Mouse (Mus musculus): ENCODE data around the gene Map7. TPM values are rescaled to one million over a fixed set of nuclear protein-coding genes. Genes with fewer than 3 reads are reported as not detected.

Map7 gene
- polyA plus RNA-seq, 1 experiment from 2014 or later: 6.4 TPM

DNA sequence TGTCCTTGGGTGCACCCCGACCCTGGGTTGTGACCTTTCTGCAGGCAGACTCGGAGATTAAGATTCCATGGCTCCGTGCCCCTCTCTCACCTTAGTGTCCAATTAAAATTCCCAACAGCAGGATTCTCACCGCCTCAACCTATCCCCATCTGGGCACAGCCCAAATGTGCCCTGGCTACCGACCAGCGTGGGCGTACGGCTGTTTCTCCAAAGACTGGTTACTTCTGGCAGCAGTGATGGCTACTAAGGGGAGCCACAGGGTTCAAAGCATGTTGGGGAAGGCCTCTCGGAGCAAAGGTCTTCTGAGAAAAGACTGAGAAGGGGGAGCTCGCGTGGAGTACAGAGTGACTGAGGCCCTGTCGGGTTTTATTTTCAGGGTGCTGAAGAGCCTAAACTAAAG, 23.7 kb upstream of the Map7 start:
- Histone ChIP-seq H3K9ac (no peak overlapping the region), H3K27me3 (no peaks in the 10 kb centered on the region), H3K4me3 (no peak overlapping the region), H3K4me2 (no peak overlapping the region), H3K27ac (no peak overlapping the region), H3K4me1 (replicated peaks) (no peaks in the 10 kb centered on the region), H3K9me3 (replicated peaks) (no peaks in the 10 kb centered on the region), H3K36me3 (peaks cover 11% of the 10 kb centered on the region; the same call in 1 of the 2 replicates)
- ATAC-seq (replicated peaks; ENCODE audit: insufficient number of reproducible peaks, insufficient read depth, low FRiP score, low read depth): no peak
- WGBS: 85% methylated on average over 12 of the region's 12 CpGs

DNA sequence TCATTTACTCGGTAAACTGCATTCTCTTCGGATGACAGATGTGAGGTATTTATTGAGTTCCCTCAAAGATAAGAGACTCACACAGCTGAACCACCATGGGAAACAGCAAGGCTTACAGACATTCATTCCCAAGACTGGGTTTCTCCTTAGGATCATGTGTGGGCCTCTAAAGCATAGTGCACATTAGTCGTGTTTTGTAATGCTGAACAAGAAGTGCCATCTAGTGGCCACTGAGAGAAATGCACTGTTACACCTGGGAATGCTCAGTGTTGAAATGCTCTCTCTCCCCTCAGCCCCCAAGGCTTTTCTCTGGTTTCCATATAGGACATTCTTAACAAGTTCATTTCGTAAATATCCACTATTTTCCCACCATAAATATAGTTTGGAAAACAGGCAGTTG, 23.0 kb upstream of the Map7 start:
- Histone ChIP-seq H3K9me3 (replicated peaks) (no peaks in the 10 kb centered on the region), H3K9ac (no peak overlapping the region), H3K4me3 (no peak overlapping the region), H3K36me3 (peaks cover 7% of the 10 kb centered on the region; the same call in 1 of the 2 replicates), H3K4me2 (no peak overlapping the region), H3K27ac (no peak overlapping the region), H3K27me3 (no peaks in the 10 kb centered on the region), H3K4me1 (replicated peaks) (no peaks in the 10 kb centered on the region)
- no peak for ATAC-seq (replicated peaks; ENCODE audit: insufficient number of reproducible peaks, insufficient read depth, low FRiP score, low read depth)
- 41% methylated on average over 4 of the region's 4 CpGs for whole genome bisulfite sequencing

DNA sequence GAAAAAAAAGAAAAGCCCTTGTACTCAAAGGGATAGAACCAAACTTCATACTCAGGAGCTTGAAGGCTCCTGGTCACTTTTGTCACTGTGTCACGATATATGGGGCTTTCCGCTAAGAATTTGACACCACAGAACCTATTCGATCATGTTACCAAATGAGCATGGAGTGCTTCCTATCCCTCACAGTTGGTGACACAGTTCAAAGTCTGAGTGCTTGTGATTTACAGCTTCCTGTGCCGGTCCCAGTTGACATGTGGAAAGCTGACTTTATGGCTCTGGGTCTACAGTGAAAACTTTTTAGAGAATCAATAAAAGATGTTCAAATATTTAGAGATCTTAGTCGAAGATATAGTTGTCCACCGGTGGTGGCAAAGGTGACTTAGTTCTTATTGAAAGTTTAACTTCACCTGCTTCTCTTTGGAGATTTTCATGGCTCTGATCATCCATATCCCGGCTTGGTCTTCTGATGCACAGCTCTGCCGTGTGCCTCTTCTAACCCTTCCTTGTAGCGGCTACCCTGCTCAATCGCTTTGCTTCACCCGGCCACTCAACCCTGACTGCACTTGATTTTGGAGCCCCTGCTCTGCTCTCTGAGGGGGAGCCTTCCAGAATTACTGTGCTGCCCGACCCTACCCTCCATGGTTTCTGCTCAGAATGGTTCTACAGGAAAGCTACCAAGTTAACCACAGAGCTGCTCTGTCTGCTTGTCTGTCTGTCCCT, 15.2 kb upstream of the Map7 start:
- Histone ChIP-seq H3K27ac (no peak overlapping the region), H3K27me3 (no peaks in the 10 kb centered on the region), H3K4me1 (replicated peaks) (peaks cover 16% of the 10 kb centered on the region), H3K9me3 (replicated peaks) (no peaks in the 10 kb centered on the region), H3K4me2 (no peak overlapping the region), H3K36me3 (no peaks in the 10 kb centered on the region), H3K9ac (no peak overlapping the region), H3K4me3 (no peak overlapping the region)
- WGBS: 82% methylated on average over 12 of the region's 12 CpGs
- ATAC-seq (replicated peaks; ENCODE audit: insufficient number of reproducible peaks, insufficient read depth, low FRiP score, low read depth): no peak

DNA sequence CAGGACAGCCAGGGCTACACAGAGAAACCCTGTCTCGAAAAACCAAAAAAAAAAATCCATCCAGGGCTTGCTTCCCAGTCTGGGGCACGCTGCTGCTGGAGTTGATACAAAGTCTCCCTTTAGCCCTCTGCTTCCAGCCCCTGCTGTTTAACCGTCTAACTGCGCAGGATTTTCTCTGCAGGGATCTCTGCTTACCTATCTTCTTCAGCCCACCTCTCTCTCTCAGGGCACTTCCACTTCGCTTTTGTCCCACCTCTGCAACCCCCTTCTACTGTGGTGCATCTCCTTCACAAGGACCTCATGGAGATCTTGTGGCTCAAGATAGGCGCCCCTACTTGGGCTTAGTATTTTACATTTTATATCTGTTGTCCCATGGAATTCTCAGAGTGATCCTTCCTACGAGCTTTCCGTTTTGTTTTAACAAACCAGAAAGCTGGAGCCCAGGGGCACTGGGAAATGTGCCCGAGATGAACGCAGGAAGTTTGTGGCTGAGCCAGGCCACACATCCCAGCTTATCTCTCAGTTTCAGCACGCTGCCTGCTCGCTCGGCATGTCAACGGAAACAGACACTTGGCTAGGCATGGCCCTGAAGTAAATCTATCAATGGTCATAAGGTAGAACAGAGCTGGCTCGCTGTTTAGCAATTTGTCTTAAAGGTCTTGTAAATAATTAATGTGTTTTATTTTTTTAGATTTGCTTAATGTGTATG, 12.8 kb upstream of the Map7 start:
- Histone ChIP-seq H3K4me3 (no peak overlapping the region), H3K9me3 (replicated peaks) (no peaks in the 10 kb centered on the region), H3K9ac (no peak overlapping the region), H3K4me1 (replicated peaks) (peaks cover 16% of the 10 kb centered on the region), H3K36me3 (no peaks in the 10 kb centered on the region; the same call in 1 of the 2 replicates), H3K4me2 (peak overlapping the region; percentile 43), H3K27me3 (no peaks in the 10 kb centered on the region), H3K27ac (peak overlapping the region; percentile 72)
- WGBS: 28% methylated on average over 15 of the region's 15 CpGs
- peak; percentile 80 for ATAC-seq (replicated peaks; ENCODE audit: insufficient number of reproducible peaks, insufficient read depth, low FRiP score, low read depth)

DNA sequence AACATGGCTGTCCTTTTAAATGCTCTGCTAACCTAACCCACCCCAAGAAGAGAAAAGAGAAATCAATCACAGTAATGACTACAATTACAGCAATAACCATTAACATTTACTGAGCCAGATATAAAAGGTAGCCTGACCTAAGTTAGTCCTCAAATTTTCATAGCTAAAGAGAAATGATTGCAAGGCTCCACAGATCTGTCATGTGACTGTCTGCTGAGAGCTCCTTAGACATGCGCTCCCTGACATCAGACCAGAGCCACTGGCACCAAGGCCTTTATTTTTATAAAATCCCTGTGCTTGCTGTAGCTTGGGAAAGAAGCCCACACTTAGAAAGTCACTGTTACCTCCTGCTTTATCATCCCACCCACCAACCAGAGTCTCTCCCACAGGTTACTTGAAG, 11.8 kb upstream of the Map7 start:
- no peaks in the 10 kb centered on the region for H3K9me3 ChIP-seq (replicated peaks)
- H3K4me1 ChIP-seq (replicated peaks): peaks cover 16% of the 10 kb centered on the region
- H3K27me3 ChIP-seq: no peaks in the 10 kb centered on the region
- no peak overlapping the region for H3K4me2 ChIP-seq
- peaks cover 2% of the 10 kb centered on the region; the same call in 1 of the 2 replicates for H3K36me3 ChIP-seq
- no peak for ATAC-seq (replicated peaks; ENCODE audit: insufficient number of reproducible peaks, insufficient read depth, low FRiP score, low read depth)
- WGBS: 84% methylated on average over 1 of the region's 1 CpGs
- no peak overlapping the region for H3K4me3 ChIP-seq
- no peak overlapping the region for H3K27ac ChIP-seq
- H3K9ac ChIP-seq: no peak overlapping the region

DNA sequence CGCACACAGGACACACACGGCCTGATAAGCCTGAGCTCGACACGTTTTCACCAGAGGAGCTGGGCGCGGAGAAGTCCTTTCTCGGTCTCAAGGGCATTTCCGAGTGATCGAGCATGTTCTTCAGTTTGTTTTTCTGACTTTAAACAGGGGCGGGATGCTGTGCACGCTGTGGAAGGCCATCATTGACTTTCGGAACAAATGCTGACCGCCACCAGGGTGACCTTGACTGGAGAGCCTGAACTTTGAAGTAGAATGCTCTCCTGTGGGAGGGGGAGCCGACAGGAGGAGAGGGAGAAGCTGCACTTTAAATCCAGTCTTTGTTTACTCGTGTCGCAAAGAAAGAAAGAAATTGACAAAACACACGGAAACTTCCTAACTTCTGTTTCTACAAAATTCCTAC, 6.9 kb upstream of the Map7 start:
- Histone ChIP-seq H3K27ac (no peak overlapping the region), H3K4me2 (no peak overlapping the region), H3K9ac (no peak overlapping the region), H3K9me3 (replicated peaks) (no peaks in the 10 kb centered on the region), H3K27me3 (no peaks in the 10 kb centered on the region), H3K4me3 (no peak overlapping the region), H3K4me1 (replicated peaks) (no peaks in the 10 kb centered on the region), H3K36me3 (peaks cover 2% of the 10 kb centered on the region; the same call in 1 of the 2 replicates)
- WGBS: 60% methylated on average over 17 of the region's 17 CpGs
- ATAC-seq (replicated peaks; ENCODE audit: insufficient number of reproducible peaks, insufficient read depth, low FRiP score, low read depth): no peak

DNA sequence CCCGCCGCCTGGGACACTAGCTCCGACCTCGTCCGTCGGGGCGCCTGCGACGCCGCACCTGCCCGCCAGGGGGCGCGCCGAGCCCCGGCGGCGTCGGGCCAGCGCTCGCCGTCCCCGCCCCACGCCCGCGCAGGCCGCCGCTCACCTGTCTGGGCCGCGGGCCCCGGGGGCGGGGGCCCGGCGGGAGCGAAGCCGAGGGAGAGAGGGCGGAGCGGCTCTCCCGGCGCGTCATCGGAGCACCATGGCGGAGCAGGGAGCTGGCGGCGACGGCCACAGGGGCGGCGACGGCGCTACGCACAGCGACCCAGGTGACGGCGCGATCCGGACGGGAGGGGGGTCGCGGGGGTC, 476 bp downstream of the Map7 start:
- H3K4me3 ChIP-seq: peak overlapping the region; percentile 61
- H3K4me2 ChIP-seq: peak overlapping the region; percentile 95
- peaks cover 16% of the 10 kb centered on the region; the same call in 1 of the 2 replicates for H3K27me3 ChIP-seq
- no peaks in the 10 kb centered on the region for H3K36me3 ChIP-seq
- H3K4me1 ChIP-seq (replicated peaks): peaks cover 12% of the 10 kb centered on the region
- peak; percentile 82 for ATAC-seq (replicated peaks; ENCODE audit: insufficient number of reproducible peaks, insufficient read depth, low FRiP score, low read depth)
- H3K9me3 ChIP-seq (replicated peaks): no peaks in the 10 kb centered on the region
- WGBS: under 1% methylated on average over 42 of the region's 58 CpGs
- peak overlapping the region; percentile 59; the same call in 1 of the 2 replicates for H3K27ac ChIP-seq
- peak overlapping the region; percentile 79 for H3K9ac ChIP-seq

DNA sequence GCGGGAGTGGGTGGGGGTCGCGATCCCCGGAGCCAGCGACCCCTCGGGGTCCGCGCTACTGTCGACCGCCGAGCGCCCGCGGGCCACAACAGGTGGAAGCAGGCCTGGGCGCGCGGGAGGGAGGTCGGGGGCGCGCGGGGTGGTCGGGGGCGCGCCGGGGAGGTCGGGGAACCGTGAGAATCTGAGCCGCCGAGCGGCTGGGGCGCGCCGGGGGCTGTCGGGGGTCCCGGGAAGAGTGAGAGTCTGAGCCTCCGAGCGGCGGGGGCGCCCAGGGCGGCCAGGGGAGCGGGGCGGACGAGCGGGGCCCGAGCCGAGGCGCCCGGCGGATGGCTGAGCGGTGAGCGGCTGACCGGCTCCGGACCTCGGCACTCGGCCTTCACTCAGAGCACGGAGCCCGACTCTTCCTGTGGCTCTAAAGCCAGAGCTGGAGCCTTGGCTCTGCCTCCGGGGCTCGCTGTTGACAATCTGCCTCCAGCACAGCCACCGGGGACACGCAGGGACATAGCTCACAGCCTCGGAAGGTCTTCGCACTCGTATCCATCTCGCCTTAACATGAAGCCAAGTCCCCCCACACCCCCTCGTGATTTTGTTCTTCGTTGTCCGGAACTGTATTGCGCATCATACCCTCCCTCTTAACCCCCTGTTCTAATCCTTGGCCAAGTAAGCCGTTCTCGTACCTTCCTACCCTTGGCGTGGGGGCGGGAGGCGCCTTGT, 1.0 kb downstream of the Map7 start:
- peaks cover 16% of the 10 kb centered on the region; the same call in 1 of the 2 replicates for H3K27me3 ChIP-seq
- peak overlapping the region; percentile 95 for H3K4me2 ChIP-seq
- H3K36me3 ChIP-seq: no peaks in the 10 kb centered on the region
- peaks cover 12% of the 10 kb centered on the region for H3K4me1 ChIP-seq (replicated peaks)
- H3K4me3 ChIP-seq: peak overlapping the region; percentile 61
- peak overlapping the region; percentile 59 for H3K27ac ChIP-seq
- peak; percentile 74 for ATAC-seq (replicated peaks; ENCODE audit: insufficient number of reproducible peaks, insufficient read depth, low FRiP score, low read depth)
- no peaks in the 10 kb centered on the region for H3K9me3 ChIP-seq (replicated peaks)
- under 1% methylated on average over 74 of the region's 74 CpGs for WGBS
- peak overlapping the region; percentile 79 for H3K9ac ChIP-seq

DNA sequence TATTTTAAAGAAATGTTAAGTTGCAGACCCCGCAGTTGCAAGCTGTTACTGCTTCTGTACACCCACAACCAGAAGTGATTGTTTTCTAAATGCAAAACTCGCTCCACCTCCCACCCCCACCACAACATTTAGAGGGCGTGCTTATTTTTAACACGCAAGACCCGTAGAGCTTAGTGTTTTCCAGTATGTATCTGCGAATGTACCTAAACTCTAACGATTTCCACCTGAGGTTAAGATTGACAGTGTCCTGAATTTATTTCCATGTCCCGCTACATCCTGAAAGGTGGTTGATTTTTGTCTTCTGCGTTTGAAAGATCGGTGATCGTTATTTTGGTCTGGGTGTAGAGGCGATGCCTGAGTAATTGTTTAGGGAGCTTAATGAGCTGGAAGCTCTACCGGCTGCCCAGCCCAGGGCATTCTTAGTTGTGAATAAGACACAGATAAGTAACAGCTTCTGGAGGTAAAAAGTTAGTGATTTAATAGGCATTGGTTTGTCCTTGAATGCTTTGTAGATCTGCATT, 1.6 kb downstream of the Map7 start:
- H3K36me3 ChIP-seq: no peaks in the 10 kb centered on the region
- H3K9ac ChIP-seq: peak overlapping the region; percentile 79
- no peaks in the 10 kb centered on the region for H3K9me3 ChIP-seq (replicated peaks)
- peak overlapping the region; percentile 95 for H3K4me2 ChIP-seq
- WGBS: 6% methylated on average over 13 of the region's 13 CpGs
- ATAC-seq (replicated peaks; ENCODE audit: insufficient number of reproducible peaks, insufficient read depth, low FRiP score, low read depth): no peak
- H3K27me3 ChIP-seq: peaks cover 16% of the 10 kb centered on the region; the same call in 1 of the 2 replicates
- no peak overlapping the region for H3K27ac ChIP-seq
- H3K4me3 ChIP-seq: peak overlapping the region; percentile 61
- H3K4me1 ChIP-seq (replicated peaks): peaks cover 12% of the 10 kb centered on the region

DNA sequence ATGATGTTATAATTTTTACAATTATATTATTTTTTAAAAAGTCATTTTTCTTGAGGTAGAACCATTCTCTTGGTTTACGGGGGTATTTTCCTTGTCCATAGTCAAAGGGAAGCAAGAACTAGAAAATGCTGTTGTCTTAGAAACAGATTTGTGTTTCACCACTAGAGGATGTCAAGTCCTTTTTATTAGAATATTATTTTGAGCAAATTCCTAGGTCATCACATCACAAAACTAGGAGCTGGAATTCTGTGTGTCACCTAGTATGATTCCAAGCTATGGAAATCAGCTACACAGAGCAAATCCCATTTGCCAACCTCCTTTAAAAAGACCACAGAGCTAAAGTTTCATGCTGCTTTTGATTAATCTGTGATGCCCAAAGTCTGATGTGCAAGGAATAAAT, 3.9 kb downstream of the Map7 start:
- H3K4me3 ChIP-seq: no peak overlapping the region
- no peaks in the 10 kb centered on the region for H3K9me3 ChIP-seq (replicated peaks)
- H3K36me3 ChIP-seq: no peaks in the 10 kb centered on the region
- H3K27me3 ChIP-seq: peaks cover 13% of the 10 kb centered on the region; the same call in 1 of the 2 replicates
- WGBS: 93% methylated on average over 1 of the region's 1 CpGs
- peaks cover 14% of the 10 kb centered on the region for H3K4me1 ChIP-seq (replicated peaks)
- ATAC-seq (replicated peaks; ENCODE audit: insufficient number of reproducible peaks, insufficient read depth, low FRiP score, low read depth): no peak
- no peak overlapping the region for H3K9ac ChIP-seq
- no peak overlapping the region for H3K27ac ChIP-seq
- H3K4me2 ChIP-seq: no peak overlapping the region

DNA sequence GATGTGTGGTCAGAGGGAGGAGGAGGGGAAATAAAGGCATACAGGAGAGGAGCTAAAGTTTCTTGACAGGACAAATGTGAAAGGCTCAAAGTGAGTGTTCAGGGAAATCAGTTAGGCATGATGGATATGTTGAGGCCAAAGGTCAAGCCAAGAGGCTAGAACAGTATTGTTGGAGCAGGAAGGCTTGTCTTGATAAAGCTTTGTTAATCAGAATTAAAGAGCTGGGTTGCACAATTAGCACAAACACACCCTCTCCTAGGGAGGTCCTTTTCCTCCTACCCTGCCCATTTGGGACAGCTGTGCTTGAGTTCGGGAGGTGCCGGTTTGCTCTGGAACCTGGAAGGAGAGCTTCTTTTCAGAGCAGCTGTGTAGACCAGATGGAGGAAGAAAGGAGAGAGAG, 5.2 kb downstream of the Map7 start:
- Histone ChIP-seq H3K4me3 (no peak overlapping the region), H3K36me3 (no peaks in the 10 kb centered on the region), H3K4me2 (no peak overlapping the region), H3K9me3 (replicated peaks) (no peaks in the 10 kb centered on the region), H3K27ac (no peak overlapping the region), H3K9ac (no peak overlapping the region), H3K27me3 (peaks cover 2% of the 10 kb centered on the region; the same call in 1 of the 2 replicates), H3K4me1 (replicated peaks) (peaks cover 17% of the 10 kb centered on the region)
- ATAC-seq (replicated peaks; ENCODE audit: insufficient number of reproducible peaks, insufficient read depth, low FRiP score, low read depth): no peak
- WGBS: 75% methylated on average over 2 of the region's 2 CpGs
